ENCODE assay signal across 17 mouse cellular contexts in the genomic region with DNA sequence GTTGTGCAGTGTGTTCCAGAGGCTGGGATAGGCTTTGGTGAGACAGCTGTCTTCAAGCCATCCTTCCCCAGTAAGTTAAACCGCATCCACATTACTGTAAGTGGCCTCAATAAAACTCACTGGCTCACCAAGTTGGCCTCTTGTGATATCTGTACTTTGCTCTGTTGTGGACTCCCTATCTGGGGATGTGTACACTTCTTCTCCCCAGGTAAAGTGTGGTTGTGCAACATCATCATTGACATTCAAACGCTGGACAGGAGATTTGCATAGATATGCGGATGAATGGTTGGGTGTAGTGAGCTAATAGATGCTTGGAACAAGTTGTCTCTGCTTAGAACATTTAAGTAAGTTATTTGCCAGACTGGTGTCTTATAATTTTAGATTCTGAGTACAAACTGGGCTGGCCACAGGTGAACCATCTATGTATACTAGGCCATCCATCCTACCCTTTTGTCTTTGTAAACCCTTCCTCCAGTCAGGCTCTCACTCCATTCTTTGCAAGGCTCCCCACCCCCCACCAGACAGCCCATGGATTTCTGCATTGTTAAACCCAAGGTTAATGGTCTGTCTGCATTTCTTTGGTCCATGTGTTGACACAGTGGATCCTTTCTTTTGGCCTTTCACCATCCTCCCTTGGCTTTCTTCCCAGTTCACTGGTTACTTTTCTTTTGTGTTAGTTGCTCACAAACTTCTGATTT.
DNase-seq lines count a peak whose midpoint lies in the region; ATAC-seq and TF ChIP-seq lines count a peak whose summit lies in the region.
"Had no signal": no experiment of that assay in that cellular context is flagged by ENCODE, and none has a peak within 500 bp of the region (broad histone marks: within the 10 kb centered on the region; RNA-seq: fewer than 3 reads in every experiment).

No protein-coding gene starts in this region.

- H3K36me3 ChIP-seq in liver, postnatal 0 days (replicated peaks; ENCODE audit: insufficient read depth, low read length), result no peaks in the 10 kb centered on the region
- H3K36me3 ChIP-seq: heart, embryonic 15.5 days; stomach, embryonic 15.5 days had no signal

- no peak overlapping the region for H3K4me3 ChIP-seq in liver, postnatal 0 days (ENCODE audit: low read depth, low read length)
- H3K4me3 ChIP-seq: heart, embryonic 15.5 days; stomach, embryonic 15.5 days had no signal

- no peak overlapping the region for H3K9ac ChIP-seq in liver, postnatal 0 days (replicated peaks)
- H3K9ac ChIP-seq: heart, embryonic 15.5 days; stomach, embryonic 15.5 days had no signal

- no peak for TF ChIP-seq CTCF in liver, postnatal 0 days (IDR thresholded peaks at IDR 0.05; ENCODE audit: low read depth)

- no peaks in the 10 kb centered on the region for H3K9me3 ChIP-seq in liver, postnatal 0 days (ENCODE audit: low read length)
- H3K9me3 ChIP-seq: heart, embryonic 15.5 days; stomach, embryonic 15.5 days had no signal

- H3K4me2 ChIP-seq in liver, postnatal 0 days (ENCODE audit: low read depth, low read length), result 0 out of 2 replicates have a peak overlapping the region, but pooled peaks have one; percentile 22
- H3K4me2 ChIP-seq: heart, embryonic 15.5 days; stomach, embryonic 15.5 days had no signal

- H3K4me1 ChIP-seq in liver, postnatal 0 days (ENCODE audit: insufficient read depth), result no peaks in the 10 kb centered on the region
- H3K4me1 ChIP-seq: heart, embryonic 15.5 days; stomach, embryonic 15.5 days had no signal

- no peaks in the 10 kb centered on the region for H3K27me3 ChIP-seq in liver, postnatal 0 days (ENCODE audit: insufficient read depth, low read length)
- H3K27me3 ChIP-seq: heart, embryonic 15.5 days; stomach, embryonic 15.5 days had no signal

- peak; percentile 40; the same call in 1 of the 2 replicates for TF ChIP-seq EP300 in liver, postnatal 0 days (IDR thresholded peaks at IDR 0.05; ENCODE audit: low read depth)

- ATAC-seq in liver, postnatal 0 days, result peak; percentile 95
- ATAC-seq: hindbrain, postnatal 0 days had no signal

- DNase-seq in adrenal gland, postnatal 14 days, result peak; percentile 18
- no peak for DNase-seq in adrenal gland, postnatal 4 days (ENCODE audit: low spot score in 2 of 2)
- peak; percentile 9 to 26 for DNase-seq in kidney, postnatal 4 days
- DNase-seq in kidney, adult 8-10 months, result no peak
- peak; percentile 50 for DNase-seq in adipocyte (ENCODE audit: low spot score)
- DNase-seq in liver, postnatal 0 days, result peak; percentile 21
- no peak for DNase-seq in layer of hippocampus, postnatal 10 days (ENCODE audit: low spot score in 2 of 2)
- DNase-seq in embryo, embryonic 10 days (ENCODE audit: low spot score), result no peak
- DNase-seq: adrenal gland, postnatal 10 days; cerebellum, adult 11-12 months; gastrocnemius, postnatal 25 days; layer of hippocampus, adult 9-11 months; lung, postnatal 36 days; right cerebral cortex, postnatal 25 days had no signal

- H3K27ac ChIP-seq in liver, postnatal 0 days (ENCODE audit: low read depth), result peak overlapping the region; percentile 74
- H3K27ac ChIP-seq: heart, embryonic 15.5 days; hindbrain, postnatal 0 days; stomach, embryonic 15.5 days had no signal

- WGBS in liver, postnatal 0 days (ENCODE audit: insufficient replicate concordance), result 54% methylated on average over 3 of the region's 3 CpGs

Comparison
In these comparisons a context has a peak if more than half of its experiments do, and no peak if none do; other contexts are left out.
1. DNase-seq: peak in adrenal gland, postnatal 14 days (single experiment), kidney, postnatal 4 days (2 of 2), adipocyte (single experiment) and liver, postnatal 0 days (single experiment); none in adrenal gland, postnatal 4 days (0 of 2), kidney, adult 8-10 months (0 of 2), layer of hippocampus, postnatal 10 days (0 of 2) and embryo, embryonic 10 days (single experiment).